Mouse (Mus musculus) thymus, adult 18-20 months (tissue): ENCODE results near the gene Arhgef3.
A peak's percentile ranks its signal among the peaks of the same experiment; 100 is the strongest.

ENCODE experiments used
- DNase-seq, 2 experiments: peaks; one replicate each; pipeline ENCODE4 v3.0.0; 2022; ENCODE audit warnings: mixed read lengths in 2 of 2

Gene Arhgef3

GRCm38 (mm10) chr14:27272072-27272834 lies 157.6 kb downstream of the Arhgef3 start:
- no peak for DNase-seq

- DNase-seq: no peak
Measured at GRCm38 (mm10) chr14:27272835-27273138, 158.1 kb downstream of the Arhgef3 start.

GRCm38 (mm10) chr14:27273169-27273568 lies 158.5 kb downstream of the Arhgef3 start:
- DNase-seq: no peak

GRCm38 (mm10) chr14:27277259-27277658 lies 162.6 kb downstream of the Arhgef3 start:
- no peak for DNase-seq

- DNase-seq: no peak
Measured at GRCm38 (mm10) chr14:27280201-27280890, 165.6 kb downstream of the Arhgef3 start.

GRCm38 (mm10) chr14:27283956-27284355 lies 169.3 kb downstream of the Arhgef3 start:
- no peak for DNase-seq

GRCm38 (mm10) chr14:27286202-27286601 lies 171.5 kb downstream of the Arhgef3 start:
- DNase-seq: no peak

- no peak for DNase-seq
Measured at GRCm38 (mm10) chr14:27289053-27289452, 174.4 kb downstream of the Arhgef3 start.

GRCm38 (mm10) chr14:27292101-27292500 lies 177.4 kb downstream of the Arhgef3 start:
- no peak for DNase-seq

- no peak for DNase-seq
Measured at GRCm38 (mm10) chr14:27295821-27296220, 181.1 kb downstream of the Arhgef3 start.

- no peak for DNase-seq
Measured at GRCm38 (mm10) chr14:27296987-27297386, 182.3 kb downstream of the Arhgef3 start.

- no peak for DNase-seq
Measured at GRCm38 (mm10) chr14:27298875-27299274, 184.2 kb downstream of the Arhgef3 start.

GRCm38 (mm10) chr14:27299705-27300104 lies 185.0 kb downstream of the Arhgef3 start:
- DNase-seq: no peak

- no peak for DNase-seq
Measured at GRCm38 (mm10) chr14:27301768-27302499, 187.2 kb downstream of the Arhgef3 start.

GRCm38 (mm10) chr14:27303294-27303693 lies 188.6 kb downstream of the Arhgef3 start:
- no peak for DNase-seq

- no peak for DNase-seq
Measured at GRCm38 (mm10) chr14:27304408-27304807, 189.7 kb downstream of the Arhgef3 start.

- no peak for DNase-seq
Measured at GRCm38 (mm10) chr14:27308761-27309160, 194.1 kb downstream of the Arhgef3 start.

- no peak for DNase-seq
Measured at GRCm38 (mm10) chr14:27310559-27311242, 196.0 kb downstream of the Arhgef3 start.

GRCm38 (mm10) chr14:27312380-27312779 lies 197.7 kb downstream of the Arhgef3 start:
- no peak for DNase-seq

- no peak for DNase-seq
Measured at GRCm38 (mm10) chr14:27315737-27316136, 201.0 kb downstream of the Arhgef3 start.

GRCm38 (mm10) chr14:27317146-27317545 lies 202.4 kb downstream of the Arhgef3 start:
- peak in 1 of 2 experiments; percentile 26 for DNase-seq

GRCm38 (mm10) chr14:27319386-27319785 lies 204.7 kb downstream of the Arhgef3 start:
- no peak for DNase-seq

- no peak for DNase-seq
Measured at GRCm38 (mm10) chr14:27322041-27322440, 207.3 kb downstream of the Arhgef3 start.
